Mouse (Mus musculus): ENCODE results near the gene Zic1. TPM values are rescaled to one million over a fixed set of nuclear protein-coding genes. Genes with fewer than 3 reads are reported as not detected.

Gene Zic1
- polyA plus RNA-seq, 1 experiment = not detected

GRCm38 (mm10) chr9:91368150-91368549, 2.5 kb upstream of the Zic1 start:
- DNase-seq (ENCODE audit: low read depth in 1 of 2, low spot score in 2 of 2) = no peak
- H3K27me3 ChIP-seq (ENCODE audit: control insufficient read depth, insufficient read depth, low read length) = peaks cover 25% of the 10 kb centered on the region

GRCm38 (mm10) chr9:91366999-91367811, 1.6 kb upstream of the Zic1 start:
- peaks cover 3% of the 10 kb centered on the region; the same call in 1 of the 2 replicates for H3K4me1 ChIP-seq (ENCODE audit: control insufficient read depth, insufficient read depth, insufficient read length)
- peaks cover 31% of the 10 kb centered on the region for H3K27me3 ChIP-seq (ENCODE audit: control insufficient read depth, insufficient read depth, low read length)
- WGBS = 14% methylated on average over 30 of the region's 30 CpGs
- H3K36me3 ChIP-seq (ENCODE audit: control insufficient read depth, insufficient read depth, low read length) = no peaks in the 10 kb centered on the region
- H3K4me3 ChIP-seq (ENCODE audit: extremely low read depth, insufficient read depth, insufficient read length) = no peak overlapping the region
- TF ChIP-seq CTCF (IDR thresholded peaks at IDR 0.05; ENCODE audit: extremely low read depth, insufficient read depth, insufficient read length, insufficient replicate concordance) = no peak
- no peak for TF ChIP-seq POLR2A (IDR thresholded peaks at IDR 0.05; ENCODE audit: low read depth, low read length)
- no peak for DNase-seq (ENCODE audit: low read depth in 1 of 2, low spot score in 2 of 2)
- H3K27ac ChIP-seq (ENCODE audit: insufficient read depth, low read length) = no peak overlapping the region

More at GRCm38 (mm10) chr9:91368150-91368549, 2.5 kb upstream of the Zic1 start:
- H3K4me3 ChIP-seq (ENCODE audit: extremely low read depth, insufficient read depth, insufficient read length) = no peak overlapping the region
- no peaks in the 10 kb centered on the region for H3K36me3 ChIP-seq (ENCODE audit: control insufficient read depth, insufficient read depth, low read length)
- H3K27ac ChIP-seq (ENCODE audit: insufficient read depth, low read length) = no peak overlapping the region
- no peak for TF ChIP-seq CTCF (IDR thresholded peaks at IDR 0.05; ENCODE audit: extremely low read depth, insufficient read depth, insufficient read length, insufficient replicate concordance)
- no peak for TF ChIP-seq POLR2A (IDR thresholded peaks at IDR 0.05; ENCODE audit: low read depth, low read length)
- peaks cover 3% of the 10 kb centered on the region; the same call in 1 of the 2 replicates for H3K4me1 ChIP-seq (ENCODE audit: control insufficient read depth, insufficient read depth, insufficient read length)
- 4% methylated on average over 3 of the region's 3 CpGs for WGBS

- H3K36me3 ChIP-seq (ENCODE audit: control insufficient read depth, insufficient read depth, low read length) = no peaks in the 10 kb centered on the region
- no peak for DNase-seq (ENCODE audit: low read depth in 1 of 2, low spot score in 2 of 2)
- no peak overlapping the region for H3K27ac ChIP-seq (ENCODE audit: insufficient read depth, low read length)
- no peak overlapping the region for H3K4me3 ChIP-seq (ENCODE audit: extremely low read depth, insufficient read depth, insufficient read length)
- H3K27me3 ChIP-seq (ENCODE audit: control insufficient read depth, insufficient read depth, low read length) = peaks cover 36% of the 10 kb centered on the region
- H3K4me1 ChIP-seq (ENCODE audit: control insufficient read depth, insufficient read depth, insufficient read length) = peaks cover 3% of the 10 kb centered on the region; the same call in 1 of the 2 replicates
- 8% methylated on average over 18 of the region's 18 CpGs for WGBS
- TF ChIP-seq POLR2A (IDR thresholded peaks at IDR 0.05; ENCODE audit: low read depth, low read length) (no peak), CTCF (IDR thresholded peaks at IDR 0.05; ENCODE audit: extremely low read depth, insufficient read depth, insufficient read length, insufficient replicate concordance) (no peak)
Measured at GRCm38 (mm10) chr9:91366226-91366998, 802 bp upstream of the Zic1 start.

- peaks cover 39% of the 10 kb centered on the region for H3K27me3 ChIP-seq (ENCODE audit: control insufficient read depth, insufficient read depth, low read length)
- TF ChIP-seq CTCF (IDR thresholded peaks at IDR 0.05; ENCODE audit: extremely low read depth, insufficient read depth, insufficient read length, insufficient replicate concordance) = no peak
- TF ChIP-seq POLR2A (IDR thresholded peaks at IDR 0.05; ENCODE audit: low read depth, low read length) = no peak
- 4% methylated on average over 41 of the region's 42 CpGs for WGBS
- H3K4me1 ChIP-seq (ENCODE audit: control insufficient read depth, insufficient read depth, insufficient read length) = peaks cover 3% of the 10 kb centered on the region; the same call in 1 of the 2 replicates
- H3K36me3 ChIP-seq (ENCODE audit: control insufficient read depth, insufficient read depth, low read length) = no peaks in the 10 kb centered on the region
- DNase-seq (ENCODE audit: low read depth in 1 of 2, low spot score in 2 of 2) = no peak
- no peak overlapping the region for H3K4me3 ChIP-seq (ENCODE audit: extremely low read depth, insufficient read depth, insufficient read length)
- no peak overlapping the region for H3K27ac ChIP-seq (ENCODE audit: insufficient read depth, low read length)
Measured at GRCm38 (mm10) chr9:91364971-91365501, 574 bp downstream of the Zic1 start.

- Histone ChIP-seq H3K27ac (ENCODE audit: insufficient read depth, low read length) (no peak overlapping the region), H3K4me1 (ENCODE audit: control insufficient read depth, insufficient read depth, insufficient read length) (peaks cover 3% of the 10 kb centered on the region; the same call in 1 of the 2 replicates), H3K36me3 (ENCODE audit: control insufficient read depth, insufficient read depth, low read length) (no peaks in the 10 kb centered on the region), H3K4me3 (ENCODE audit: extremely low read depth, insufficient read depth, insufficient read length) (no peak overlapping the region; the same call in 1 of the 2 replicates), H3K27me3 (ENCODE audit: control insufficient read depth, insufficient read depth, low read length) (peaks cover 37% of the 10 kb centered on the region)
- no peak for TF ChIP-seq CTCF (IDR thresholded peaks at IDR 0.05; ENCODE audit: extremely low read depth, insufficient read depth, insufficient read length, insufficient replicate concordance)
- TF ChIP-seq POLR2A (IDR thresholded peaks at IDR 0.05; ENCODE audit: low read depth, low read length) = no peak
- DNase-seq (ENCODE audit: low read depth in 1 of 2, low spot score in 2 of 2) = no peak
- 4% methylated on average over 77 of the region's 77 CpGs for WGBS
Measured at GRCm38 (mm10) chr9:91364127-91364970, 1.3 kb downstream of the Zic1 start.

GRCm38 (mm10) chr9:91363814-91364126, 1.8 kb downstream of the Zic1 start:
- peaks cover 3% of the 10 kb centered on the region; the same call in 1 of the 2 replicates for H3K4me1 ChIP-seq (ENCODE audit: control insufficient read depth, insufficient read depth, insufficient read length)
- no peak overlapping the region for H3K27ac ChIP-seq (ENCODE audit: insufficient read depth, low read length)
- H3K4me3 ChIP-seq (ENCODE audit: extremely low read depth, insufficient read depth, insufficient read length) = no peak overlapping the region
- peaks cover 36% of the 10 kb centered on the region for H3K27me3 ChIP-seq (ENCODE audit: control insufficient read depth, insufficient read depth, low read length)
- H3K36me3 ChIP-seq (ENCODE audit: control insufficient read depth, insufficient read depth, low read length) = no peaks in the 10 kb centered on the region
- DNase-seq (ENCODE audit: low read depth in 1 of 2, low spot score in 2 of 2) = no peak
- WGBS = 1% methylated on average over 7 of the region's 7 CpGs
- no peak for TF ChIP-seq POLR2A (IDR thresholded peaks at IDR 0.05; ENCODE audit: low read depth, low read length)
- no peak for TF ChIP-seq CTCF (IDR thresholded peaks at IDR 0.05; ENCODE audit: extremely low read depth, insufficient read depth, insufficient read length, insufficient replicate concordance)

Measured in spleen, adult 2 months (tissue).